Mouse (Mus musculus): Measurements from ENCODE around the gene Fam229a. TPM values are rescaled to one million over a fixed set of nuclear protein-coding genes. Genes with fewer than 3 reads are reported as not detected.
"Not testable (repeated sequence)": the region's sequence is repeated elsewhere in the genome, so short reads cannot be mapped to it uniquely, and the experiment has no call there.

Fam229a gene
- not detected in 3 replicates for total RNA-seq (2017)

DNA sequence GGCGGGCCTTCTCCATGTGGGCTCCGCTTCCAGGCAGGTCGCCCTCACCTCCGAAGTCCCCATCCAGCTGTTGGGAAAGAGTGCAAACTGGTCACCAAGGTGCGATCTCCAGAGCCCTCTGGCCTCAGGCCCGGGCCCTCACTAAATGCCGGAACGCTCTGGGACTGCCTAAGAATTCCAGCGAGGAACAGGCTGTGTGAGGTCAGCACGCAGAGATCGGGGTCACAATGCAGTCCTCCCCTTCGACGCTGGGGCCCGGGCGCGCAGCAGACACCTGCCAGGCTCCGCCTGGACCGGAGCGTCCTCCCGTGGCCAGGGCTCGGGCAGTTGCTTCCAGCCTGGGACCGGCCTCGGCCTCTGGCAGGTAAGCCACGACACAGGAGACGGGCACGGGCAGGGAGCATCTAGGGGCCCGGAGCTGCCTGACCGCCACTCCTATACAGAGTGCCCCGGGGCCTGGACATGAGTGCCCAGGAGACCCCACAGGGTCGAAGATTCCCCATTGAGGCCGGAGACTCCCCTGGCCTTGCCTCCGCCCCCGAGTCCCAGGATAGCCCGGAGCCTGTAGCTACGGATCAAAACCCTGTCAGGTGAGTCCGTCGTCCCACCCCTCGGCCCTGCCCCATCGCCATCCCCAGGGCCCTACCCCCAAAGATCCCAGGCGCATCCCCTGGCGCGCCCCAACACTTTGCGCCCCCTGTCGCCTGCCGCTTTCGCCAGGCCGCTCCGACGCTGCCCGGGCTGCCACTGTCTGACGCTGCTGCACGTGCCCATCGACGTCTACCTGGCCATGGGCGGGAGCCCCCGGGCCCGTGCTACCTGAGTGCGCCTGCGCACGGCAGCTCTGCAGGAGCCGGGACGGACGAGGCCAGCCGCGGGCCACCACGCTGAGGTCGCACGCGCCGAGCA is at the start of gene Fam229a, which contains the start of gene Tssk3:
Gene Fam229a, plus strand, starts transcription at position 219 of the 909 bp plus-strand sequence.
Gene Tssk3, minus strand, starts transcription at position 51 of the 909 bp plus-strand sequence.
- ATAC-seq (replicated peaks; ENCODE audit: insufficient number of reproducible peaks, low FRiP score, low TSS enrichment, poor library complexity, severe bottlenecking) = no peak

DNA sequence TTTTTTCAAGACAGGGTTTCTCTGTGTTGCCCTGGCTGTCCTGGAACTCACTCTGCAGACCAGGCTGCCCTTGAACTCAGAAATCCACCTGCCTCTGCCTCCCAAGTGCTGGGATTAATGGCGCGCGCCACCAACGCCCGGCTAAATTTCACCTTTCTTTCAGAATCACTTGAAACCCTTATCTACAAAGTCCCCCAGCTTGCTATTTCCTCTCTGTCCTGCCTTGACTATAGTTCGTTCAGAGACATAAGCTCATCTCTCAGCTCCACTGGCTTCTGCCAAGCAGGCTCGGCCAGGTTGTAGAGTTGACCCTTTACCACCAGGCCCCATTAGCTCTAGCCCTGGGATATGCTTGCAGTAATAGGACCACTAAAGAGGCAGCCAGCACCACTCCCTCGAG is 43.6 kb upstream of the Fam229a start:
- no peak for ATAC-seq (replicated peaks; ENCODE audit: insufficient number of reproducible peaks, low FRiP score, low TSS enrichment, poor library complexity, severe bottlenecking)

DNA sequence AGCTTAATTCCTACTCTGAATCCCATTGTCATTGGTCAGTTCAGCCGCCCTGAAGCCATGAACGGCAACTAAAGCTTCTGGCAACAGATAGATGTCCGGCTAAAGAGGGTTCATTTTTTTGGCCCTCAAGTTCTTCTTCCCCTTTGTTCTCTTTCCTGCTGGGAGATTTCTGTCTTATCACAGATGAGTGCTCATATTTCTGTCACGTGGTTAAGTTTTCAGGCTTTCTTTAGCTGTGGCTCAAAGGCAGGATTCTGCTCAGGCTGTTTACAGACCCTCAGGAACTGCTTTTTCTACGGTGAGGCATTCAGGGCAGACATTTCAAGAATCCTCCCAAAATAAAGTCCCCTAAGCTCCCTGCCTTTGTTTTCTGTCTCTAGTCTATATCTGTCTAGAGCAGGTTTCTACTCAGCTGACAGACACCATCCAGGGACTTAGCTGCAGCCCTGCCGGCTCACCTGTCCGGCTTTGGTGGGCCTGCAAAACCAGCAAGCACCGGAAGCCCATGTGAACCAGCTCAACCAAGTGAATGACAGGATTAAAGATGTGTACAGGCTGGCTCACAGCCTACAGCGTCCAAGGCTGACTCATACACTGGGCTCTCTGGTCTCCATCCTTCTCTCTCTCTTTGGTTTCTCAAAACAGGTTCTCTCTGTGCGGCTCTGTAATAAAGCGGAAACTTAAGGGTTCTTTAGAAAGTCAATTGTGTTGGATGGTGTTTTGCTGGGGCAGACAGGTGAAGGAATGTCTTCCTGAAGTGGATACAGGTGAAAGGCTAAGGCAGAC is 43.0 kb upstream of the Fam229a start:
- ATAC-seq (replicated peaks; ENCODE audit: insufficient number of reproducible peaks, low FRiP score, low TSS enrichment, poor library complexity, severe bottlenecking) = no peak

DNA sequence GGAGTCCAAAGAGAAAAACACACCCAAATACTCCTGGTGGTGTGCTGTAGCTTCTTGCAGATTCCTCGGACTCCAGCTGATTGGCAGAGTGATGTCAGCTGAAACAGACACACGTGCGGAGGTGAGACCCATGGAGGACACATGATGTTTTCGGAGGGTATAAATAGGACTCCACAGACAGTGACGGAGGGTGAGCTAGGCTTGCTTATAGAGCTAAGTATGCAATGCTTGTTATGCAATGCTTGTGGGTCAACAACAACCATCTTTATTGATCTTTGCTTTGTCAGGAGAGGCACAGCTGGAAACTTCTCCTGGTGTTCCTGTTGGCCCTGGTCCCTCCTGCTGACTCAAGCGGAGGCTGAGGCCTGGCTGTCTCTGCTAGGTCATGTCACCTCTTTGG is 42.3 kb upstream of the Fam229a start:
- ATAC-seq (replicated peaks; ENCODE audit: insufficient number of reproducible peaks, low FRiP score, low TSS enrichment, poor library complexity, severe bottlenecking) = no peak

DNA sequence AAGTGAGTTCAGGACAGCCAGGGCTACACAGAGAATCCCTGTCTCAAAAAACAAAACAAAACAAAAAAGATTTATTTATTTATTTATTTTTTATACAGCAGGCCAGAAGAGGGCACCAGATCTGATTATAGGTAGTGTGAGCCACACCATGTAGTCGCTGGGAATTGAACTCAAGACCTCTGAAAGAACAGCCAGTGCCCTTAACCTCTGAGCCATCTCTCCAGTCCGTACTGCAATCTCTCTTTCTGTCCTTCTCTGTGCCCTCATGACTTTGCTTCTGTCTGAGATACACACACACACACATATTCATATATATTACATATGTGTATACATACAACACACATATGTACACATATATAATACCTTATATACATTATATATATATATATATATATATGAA is 40.1 kb upstream of the Fam229a start:
- no peak for ATAC-seq (replicated peaks; ENCODE audit: insufficient number of reproducible peaks, low FRiP score, low TSS enrichment, poor library complexity, severe bottlenecking)

DNA sequence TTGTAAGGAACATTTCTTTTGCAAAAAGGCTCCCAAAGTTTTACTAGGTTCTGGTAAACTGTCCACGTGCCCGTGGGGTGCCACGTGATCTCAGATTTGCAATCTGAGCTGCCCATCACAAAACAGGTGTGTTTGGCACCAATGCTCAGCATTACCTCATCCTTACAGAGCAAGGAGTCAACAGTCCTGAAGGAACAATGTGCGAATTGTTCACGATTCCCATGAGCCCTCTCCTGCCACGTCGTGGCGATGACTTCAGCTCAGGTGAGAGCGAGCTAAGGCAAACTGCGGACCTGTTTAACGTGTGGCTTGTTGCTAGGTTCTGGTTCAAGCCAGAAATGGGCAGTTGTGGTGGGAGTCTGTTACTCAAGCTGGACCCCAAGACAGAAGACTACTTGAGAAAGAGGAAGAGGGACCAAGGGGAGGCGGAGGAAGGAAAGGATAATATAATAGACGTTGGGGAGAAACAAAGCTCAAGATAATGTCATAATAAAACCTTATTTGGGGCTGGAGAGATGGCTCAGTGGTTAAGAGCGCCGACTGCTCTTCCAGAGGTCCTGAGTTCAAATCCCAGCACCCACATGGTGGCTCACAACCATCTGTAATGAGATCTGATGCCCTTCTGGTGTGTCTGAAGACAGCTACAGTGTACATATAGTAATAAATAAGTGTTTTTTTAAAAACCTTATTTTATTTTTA is 39.4 kb upstream of the Fam229a start:
- ATAC-seq (replicated peaks; ENCODE audit: insufficient number of reproducible peaks, low FRiP score, low TSS enrichment, poor library complexity, severe bottlenecking) = no peak

DNA sequence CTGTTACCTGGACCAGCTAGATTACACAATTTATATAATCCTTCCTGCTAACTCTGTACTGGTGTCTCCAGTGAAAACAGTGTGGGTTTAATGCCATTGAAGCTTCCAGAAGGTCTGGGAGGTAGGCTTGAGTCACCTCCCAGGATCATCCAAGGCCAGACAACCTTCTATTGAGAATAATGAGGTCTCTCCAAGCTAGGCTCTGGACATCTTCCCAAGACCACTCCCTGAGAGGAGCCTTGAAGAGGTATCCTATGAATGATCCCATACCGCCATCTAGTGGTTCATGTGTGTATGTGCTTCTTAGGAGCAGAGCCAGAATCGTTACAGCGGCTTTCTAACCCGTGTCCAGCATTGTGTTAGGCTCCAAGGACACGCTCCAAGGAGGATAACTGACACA is 35.7 kb upstream of the Fam229a start:
- ATAC-seq (replicated peaks; ENCODE audit: insufficient number of reproducible peaks, low FRiP score, low TSS enrichment, poor library complexity, severe bottlenecking) = peak; percentile 97

DNA sequence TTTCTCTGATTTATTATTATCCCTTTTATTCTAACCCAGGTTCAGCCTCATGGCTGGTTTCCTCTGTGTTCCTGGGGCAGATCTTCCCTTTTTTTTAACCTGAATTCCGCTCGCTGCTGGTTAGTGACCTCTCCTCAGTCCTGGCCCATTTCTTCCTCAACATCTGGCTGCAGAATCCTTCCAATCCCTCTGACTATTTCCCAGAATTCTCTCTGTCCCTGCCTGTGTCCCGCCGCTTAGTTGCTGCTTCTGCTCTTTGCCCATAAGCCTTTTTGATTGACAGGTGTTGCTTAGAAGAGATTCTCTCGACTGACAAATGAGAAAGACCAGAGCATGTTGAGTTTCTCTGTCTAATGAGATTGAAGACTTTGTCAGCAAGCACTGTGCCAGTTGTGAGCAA is 34.9 kb upstream of the Fam229a start:
- no peak for ATAC-seq (replicated peaks; ENCODE audit: insufficient number of reproducible peaks, low FRiP score, low TSS enrichment, poor library complexity, severe bottlenecking)

DNA sequence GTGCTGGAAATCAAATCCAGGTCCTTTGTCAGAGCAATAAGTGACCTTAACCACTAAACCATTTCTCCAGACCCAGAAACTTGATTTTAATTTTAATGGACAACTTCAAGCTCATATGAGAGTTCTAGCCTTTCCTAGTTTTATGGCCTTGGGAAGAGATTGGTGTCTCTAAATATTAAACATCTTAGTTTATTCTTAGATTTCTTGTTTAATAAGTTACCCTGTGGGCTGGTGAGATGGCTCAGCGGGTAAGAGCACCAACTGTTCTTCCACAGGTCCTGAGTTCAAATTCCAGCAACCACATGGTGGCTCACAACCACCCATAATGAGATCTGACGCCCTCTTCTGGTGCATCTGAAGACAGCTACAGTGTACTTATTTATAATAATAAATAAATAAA is 33.7 kb upstream of the Fam229a start:
- not testable (repeated sequence) for ATAC-seq (replicated peaks; ENCODE audit: insufficient number of reproducible peaks, low FRiP score, low TSS enrichment, poor library complexity, severe bottlenecking)

DNA sequence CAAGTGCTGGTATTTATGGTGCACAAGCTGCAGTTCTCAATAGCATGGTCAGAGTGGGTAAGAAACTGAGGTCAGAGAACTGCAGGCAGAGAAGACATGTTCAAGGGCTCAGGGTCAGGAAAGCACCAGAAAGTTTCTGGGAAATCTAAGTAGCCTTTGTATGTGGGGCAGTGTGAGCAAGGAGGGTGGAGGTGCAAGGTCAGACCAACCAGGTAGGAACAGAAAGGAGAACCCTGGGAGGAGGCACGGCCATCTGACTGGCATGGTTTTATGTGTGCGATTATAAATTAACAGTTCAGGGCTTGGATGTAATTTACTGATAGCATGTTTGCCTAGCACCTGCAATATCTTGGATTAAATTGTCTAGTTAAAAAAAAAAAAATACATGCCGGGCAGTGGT is 31.3 kb upstream of the Fam229a start:
- ATAC-seq (replicated peaks; ENCODE audit: insufficient number of reproducible peaks, low FRiP score, low TSS enrichment, poor library complexity, severe bottlenecking) = no peak

DNA sequence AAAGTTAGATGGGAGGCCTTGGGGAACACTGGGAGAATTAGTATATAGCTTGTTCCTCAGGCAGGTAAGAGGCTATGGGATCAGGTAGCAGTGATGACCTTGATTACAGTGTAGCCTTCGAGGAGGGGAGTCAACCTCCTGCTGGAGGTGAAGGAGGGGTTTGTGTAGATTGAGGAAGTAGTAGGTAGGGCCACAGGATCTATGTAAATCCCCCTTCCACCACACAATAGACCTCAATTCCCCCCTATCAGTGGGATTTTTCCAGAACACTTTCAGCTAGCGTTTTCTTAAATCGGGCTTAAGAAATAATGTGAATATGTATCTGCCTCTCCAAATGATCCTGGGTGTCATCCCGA is 30.2 kb upstream of the Fam229a start:
- no peak for ATAC-seq (replicated peaks; ENCODE audit: insufficient number of reproducible peaks, low FRiP score, low TSS enrichment, poor library complexity, severe bottlenecking)

DNA sequence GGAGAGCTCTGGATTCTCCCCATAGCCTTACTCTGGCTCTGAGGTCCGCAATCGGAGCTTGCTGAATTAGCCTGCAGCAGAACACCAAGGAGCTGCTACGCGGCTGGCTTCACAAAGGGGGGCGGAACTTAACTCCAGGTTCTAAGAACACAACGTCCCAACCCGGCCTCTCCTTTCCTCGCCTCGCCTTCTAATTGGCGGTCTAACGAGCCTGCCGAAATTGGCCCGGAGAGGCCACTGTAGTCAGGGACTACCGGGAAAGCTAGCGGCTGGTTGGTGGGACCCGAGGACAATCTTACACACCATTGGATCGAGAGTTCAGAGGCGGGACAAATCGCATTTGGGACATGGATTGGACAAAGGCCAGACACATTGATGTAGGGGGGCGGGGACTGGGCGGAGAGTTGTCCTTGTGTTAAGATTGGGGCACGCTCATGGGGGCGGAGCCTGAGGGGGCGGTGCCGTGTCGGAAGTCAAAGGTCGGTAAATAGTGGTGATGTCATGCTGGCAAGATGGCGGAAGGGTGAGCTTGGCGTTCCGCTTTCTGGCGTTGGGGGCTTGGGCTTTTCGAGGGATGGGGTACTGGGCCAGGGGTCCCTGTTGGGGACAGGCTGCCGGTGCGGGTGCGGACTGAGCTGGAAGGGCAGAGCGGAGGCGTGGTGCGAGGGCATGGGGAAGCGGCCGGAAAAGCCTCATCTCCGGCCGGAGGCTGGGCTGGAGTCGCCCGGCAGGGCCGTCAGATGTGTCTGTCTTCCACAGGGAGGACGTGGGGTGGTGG is 29.6 kb upstream of the Fam229a start, which contains the start of gene Bsdc1:
Gene Bsdc1, plus strand, starts transcription at position 399 of the 778 bp plus-strand sequence.
- peak; percentile 98 for ATAC-seq (replicated peaks; ENCODE audit: insufficient number of reproducible peaks, low FRiP score, low TSS enrichment, poor library complexity, severe bottlenecking)

DNA sequence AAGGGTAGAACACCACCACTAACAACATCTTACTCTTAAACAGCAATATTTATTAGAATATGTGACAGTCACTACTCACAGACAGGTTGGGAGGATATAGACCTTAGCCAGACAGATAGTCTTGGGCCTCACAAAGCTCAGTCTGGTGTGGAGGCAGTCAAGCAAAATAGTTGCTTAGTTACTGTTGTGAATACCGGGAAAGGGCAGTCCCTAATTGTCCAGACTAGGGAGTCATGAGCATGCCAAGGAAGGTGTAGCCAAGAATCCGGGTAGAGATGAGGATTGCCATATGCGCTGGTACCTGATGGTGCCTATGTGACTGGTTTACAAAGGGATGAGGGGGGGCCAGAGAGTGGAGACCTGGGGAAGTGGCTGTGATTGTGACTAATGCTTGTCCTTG is 28.9 kb upstream of the Fam229a start:
- ATAC-seq (replicated peaks; ENCODE audit: insufficient number of reproducible peaks, low FRiP score, low TSS enrichment, poor library complexity, severe bottlenecking) = no peak

DNA sequence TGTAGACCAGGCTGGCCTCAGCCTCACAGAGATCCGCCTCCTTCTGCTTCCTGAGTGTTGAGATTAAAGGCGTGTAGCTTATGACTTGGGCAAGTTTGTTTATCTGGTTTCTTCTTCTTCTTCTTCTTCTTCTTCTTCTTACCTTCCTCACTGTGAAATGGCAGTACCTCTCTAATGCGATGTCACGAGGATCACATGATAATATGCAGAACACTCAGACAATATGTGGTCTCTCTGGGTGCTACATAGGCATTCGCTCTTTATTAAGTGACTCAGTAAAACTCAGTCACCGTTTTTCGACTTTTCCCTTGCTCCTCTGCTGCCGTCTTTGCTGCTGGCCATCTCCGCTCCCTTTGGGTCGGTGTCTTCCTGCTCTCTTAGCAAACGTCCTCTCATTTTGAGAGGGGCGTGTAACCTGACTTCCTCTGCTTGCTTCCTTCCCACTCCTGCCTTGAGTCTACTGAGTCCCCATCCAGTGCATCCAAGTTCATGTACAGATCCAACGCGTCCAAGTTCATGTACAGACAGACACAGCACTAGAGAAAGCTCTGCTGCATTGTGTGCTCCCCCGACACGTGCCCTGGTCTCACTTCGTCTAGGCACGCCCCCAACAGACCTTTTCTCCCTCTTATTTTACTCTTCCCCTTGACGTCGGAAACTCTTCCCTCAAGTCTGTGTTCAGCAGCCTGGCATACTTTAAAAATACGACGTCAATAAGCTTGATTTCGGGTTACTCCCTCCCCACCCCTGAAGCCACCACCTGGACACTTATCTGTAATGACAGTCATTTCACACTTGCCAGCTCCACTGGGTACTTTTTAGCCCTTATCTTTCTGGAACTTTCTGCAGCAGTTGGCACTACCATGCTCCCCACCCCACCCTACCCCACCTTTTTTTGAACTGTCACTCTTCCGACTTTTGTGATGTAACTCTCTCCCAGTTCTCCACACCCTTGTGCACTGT is 27.6 kb upstream of the Fam229a start:
- no peak for ATAC-seq (replicated peaks; ENCODE audit: insufficient number of reproducible peaks, low FRiP score, low TSS enrichment, poor library complexity, severe bottlenecking)

DNA sequence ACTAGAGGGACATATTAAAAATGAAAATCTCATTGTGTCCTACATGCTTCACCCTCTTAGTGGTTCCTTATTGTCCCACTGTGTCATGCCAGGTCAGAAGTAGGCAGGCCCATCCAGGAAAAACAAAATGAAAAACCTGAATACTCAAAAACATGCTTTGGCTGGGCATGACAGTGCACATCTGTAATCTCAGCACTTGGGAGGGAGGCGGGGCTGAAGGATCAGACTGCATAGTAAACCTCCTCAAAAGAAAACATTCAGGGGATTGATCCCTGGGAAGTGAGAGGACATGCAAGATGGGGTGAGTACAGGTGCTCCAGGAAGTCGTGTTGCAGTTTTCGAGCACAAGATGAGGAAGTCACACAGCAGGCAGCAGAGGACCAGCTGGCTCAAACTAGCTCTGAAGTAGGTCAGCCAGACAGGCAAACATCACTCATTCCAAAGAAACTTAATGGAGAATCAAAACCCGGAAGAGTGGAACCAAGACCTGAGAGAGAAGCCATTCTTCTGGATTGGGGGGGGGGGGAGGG is 26.6 kb upstream of the Fam229a start:
- ATAC-seq (replicated peaks; ENCODE audit: insufficient number of reproducible peaks, low FRiP score, low TSS enrichment, poor library complexity, severe bottlenecking) = no peak

DNA sequence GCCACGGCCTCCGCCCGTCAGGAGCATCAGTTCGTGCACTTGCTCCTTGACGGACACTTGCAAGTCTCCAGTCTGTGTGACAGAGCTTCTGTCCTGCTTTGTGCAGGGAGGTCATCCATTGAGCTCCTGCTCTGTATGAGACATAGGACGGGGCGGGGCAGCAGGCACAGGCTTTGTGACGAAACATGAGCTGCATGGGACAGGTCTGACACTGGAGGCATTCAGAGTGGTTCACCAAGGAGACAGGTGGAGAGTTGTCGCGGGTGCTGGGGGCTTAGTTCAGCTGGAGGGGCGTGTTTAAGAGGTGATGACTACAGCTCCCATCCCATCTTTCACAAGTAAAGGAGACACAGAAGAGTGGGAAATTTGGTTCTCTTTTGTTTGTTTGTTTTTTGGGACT is 14.9 kb upstream of the Fam229a start:
- no peak for ATAC-seq (replicated peaks; ENCODE audit: insufficient number of reproducible peaks, low FRiP score, low TSS enrichment, poor library complexity, severe bottlenecking)

DNA sequence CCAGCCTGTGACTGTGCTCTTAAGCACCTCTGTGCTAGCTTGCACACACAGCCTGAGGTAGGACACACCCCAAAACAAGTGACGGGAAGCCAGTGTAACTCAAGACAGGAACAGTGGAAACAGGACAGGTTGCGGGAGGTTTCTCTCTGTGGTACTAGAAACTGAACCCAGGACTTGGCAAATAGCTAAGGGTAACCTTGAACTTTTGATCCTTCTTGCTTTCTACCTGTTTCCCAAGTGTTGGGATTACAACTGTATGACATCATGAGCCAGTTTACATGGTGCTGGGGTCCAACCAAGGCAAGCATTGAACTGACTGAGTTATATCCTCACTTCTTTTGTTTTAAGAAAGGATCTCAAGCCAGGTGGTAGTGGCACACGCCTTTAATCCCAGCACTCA is 11.1 kb upstream of the Fam229a start:
- ATAC-seq (replicated peaks; ENCODE audit: insufficient number of reproducible peaks, low FRiP score, low TSS enrichment, poor library complexity, severe bottlenecking) = no peak

Data from monocyte, adult 5-6 weeks (primary cell).